Mouse (Mus musculus) hindlimb bud, embryonic 11.5 days (tissue): ENCODE measurements at regions not wholly inside any gene's neighbourhood (a gene's known extent, or its start where the extent isn't known, plus 50 kb on each side); places are given as distances from the start of the nearest gene placed in this dataset.

Source experiments
- DNase-seq: peaks from one replicate; pipeline ENCODE4 v3.0.0-alpha.2; 2012; ENCODE audit warnings: low read depth, low spot score; ENCODE audit errors: extremely low spot score

DNA sequence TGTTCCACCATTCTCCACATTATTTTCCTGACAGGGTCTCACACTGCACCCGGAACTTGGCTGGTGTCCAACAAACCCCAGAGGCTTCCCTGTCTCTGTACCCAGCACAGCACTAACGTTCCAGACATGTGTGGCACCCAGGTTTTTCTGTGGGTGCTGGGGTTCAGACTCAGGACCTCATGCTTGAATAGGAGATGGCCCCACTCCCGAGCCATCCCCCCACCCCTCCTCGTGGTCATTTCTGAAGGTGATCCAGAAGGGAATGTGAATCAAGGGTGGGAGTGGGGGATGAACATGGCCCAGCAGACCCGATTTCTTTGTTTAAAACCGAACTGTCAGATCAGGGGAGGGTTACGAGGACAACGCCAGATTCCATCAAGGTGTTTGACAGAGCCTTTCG, 245.6 kb downstream of the Tbc1d1 start:
- no peak for DNase-seq

GRCm38 (mm10) chr5:64403077-64403981, 247.2 kb downstream of the Tbc1d1 start:
- no peak for DNase-seq

GRCm38 (mm10) chr5:64403982-64404345, 247.9 kb downstream of the Tbc1d1 start:
- DNase-seq, result no peak

- no peak for DNase-seq
These were observed 248.4 kb downstream of the Tbc1d1 start for GRCm38 (mm10) chr5:64404512-64404911.

DNA sequence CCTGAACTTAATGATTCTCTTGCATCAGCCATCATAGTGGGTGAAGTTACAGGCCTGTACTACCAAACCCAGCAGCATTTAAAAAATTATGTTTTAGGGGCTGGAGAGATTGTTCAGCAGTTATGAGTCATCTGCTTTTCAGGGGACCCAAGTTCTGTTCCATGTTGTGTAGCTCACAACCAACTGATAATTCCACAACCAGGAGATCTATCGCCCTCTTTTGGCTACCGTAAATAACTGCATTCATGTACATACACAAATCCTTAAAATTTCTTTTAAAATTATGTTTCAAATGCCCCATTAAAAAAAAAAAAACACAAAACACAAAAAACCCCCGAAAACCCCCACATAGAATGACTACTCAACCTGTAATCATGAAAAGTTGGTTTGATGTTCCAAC, 252.8 kb downstream of the Tbc1d1 start:
- DNase-seq, result no peak

- no peak for DNase-seq
These were observed 254.5 kb downstream of the Tbc1d1 start for GRCm38 (mm10) chr5:64410621-64411020.

GRCm38 (mm10) chr5:64414519-64414918, 258.4 kb downstream of the Tbc1d1 start:
- no peak for DNase-seq

- DNase-seq, result no peak
These were observed 263.3 kb downstream of the Tbc1d1 start for GRCm38 (mm10) chr5:64419395-64419794.

- DNase-seq, result no peak
These were observed 266.9 kb downstream of the Tbc1d1 start for GRCm38 (mm10) chr5:64422787-64423587.

- DNase-seq, result no peak
These were observed 272.7 kb downstream of the Tbc1d1 start for GRCm38 (mm10) chr5:64428822-64429221.

GRCm38 (mm10) chr5:64430501-64430900, 274.4 kb downstream of the Tbc1d1 start:
- no peak for DNase-seq

GRCm38 (mm10) chr5:64431624-64432023, 275.5 kb downstream of the Tbc1d1 start:
- no peak for DNase-seq

DNA sequence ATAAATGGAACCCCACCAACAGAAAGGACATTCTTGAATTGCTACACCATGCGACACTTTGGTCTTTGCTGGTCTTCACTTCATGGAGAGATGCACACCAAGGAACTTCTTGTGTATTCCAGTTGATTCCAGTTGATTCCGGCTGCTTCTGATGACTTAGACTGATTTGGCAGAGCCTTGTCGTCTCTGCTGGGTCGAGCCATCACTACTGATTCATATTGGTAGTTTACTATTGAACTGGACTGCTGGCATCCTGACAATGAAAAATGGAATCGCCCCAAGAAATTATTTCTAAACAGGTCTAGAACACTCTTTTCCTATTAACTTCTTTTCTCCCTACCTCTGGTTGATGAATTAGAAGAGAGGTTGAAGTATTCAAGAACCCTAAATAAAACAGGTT, 277.7 kb downstream of the Tbc1d1 start:
- no peak for DNase-seq

DNA sequence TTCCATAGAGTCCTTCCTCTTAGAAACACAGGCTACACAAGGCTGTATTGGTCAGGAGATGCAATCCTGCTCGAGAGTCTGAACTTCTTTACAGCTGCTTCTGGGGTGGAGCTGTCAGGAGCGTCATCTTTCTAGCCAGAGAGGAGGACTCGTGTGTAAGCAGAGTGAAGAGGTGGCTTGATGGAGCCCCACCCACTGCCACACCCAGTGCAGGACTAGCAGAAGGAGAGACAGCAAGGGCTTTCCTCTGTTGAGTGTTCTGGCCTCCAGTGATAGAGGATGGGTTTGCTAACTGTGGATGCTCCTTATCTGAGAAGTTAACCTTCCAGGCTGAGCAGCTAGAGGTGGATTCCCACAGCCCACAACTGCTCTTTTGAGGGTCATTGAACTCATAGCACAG, 279.4 kb downstream of the Tbc1d1 start:
- DNase-seq, result no peak

DNA sequence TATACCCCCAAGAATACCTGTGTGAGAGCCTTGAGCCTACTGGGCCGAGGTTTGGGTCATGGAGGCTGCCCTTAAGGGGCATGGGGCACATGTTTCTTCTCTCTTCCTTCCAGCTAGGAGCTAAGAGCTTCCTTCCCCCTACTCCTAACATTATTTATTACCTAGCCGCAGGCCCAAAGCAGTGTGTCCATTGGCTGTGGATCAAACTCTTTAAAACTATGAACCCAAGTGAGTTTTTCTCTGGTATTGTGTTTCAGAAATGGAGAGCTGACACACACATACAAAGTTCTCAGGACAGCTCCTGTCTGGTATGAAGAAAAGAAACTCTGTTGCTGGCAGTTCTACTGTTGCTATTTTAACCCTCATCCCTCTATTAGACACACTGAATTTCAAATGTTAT, 279.9 kb downstream of the Tbc1d1 start:
- DNase-seq, result no peak

DNA sequence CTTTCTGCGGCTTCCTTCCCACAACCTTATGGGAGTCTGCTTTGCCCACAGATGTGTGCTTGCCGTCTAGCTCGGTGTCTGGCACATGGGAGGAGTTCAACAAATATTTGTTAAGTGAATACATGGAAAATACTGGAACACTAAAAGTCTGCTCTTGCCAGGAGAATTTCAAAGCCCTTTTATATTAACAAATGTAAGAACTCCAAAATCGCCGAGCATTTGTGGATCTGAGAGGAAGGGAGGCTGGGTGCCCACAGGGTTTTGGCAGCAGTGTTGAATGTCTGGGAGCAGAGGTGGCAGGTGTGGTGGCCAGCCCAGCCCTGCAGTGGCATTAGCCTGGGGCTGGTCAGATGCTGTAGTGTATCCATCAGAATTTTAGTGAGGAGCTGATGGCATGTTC, 281.6 kb downstream of the Tbc1d1 start:
- DNase-seq, result no peak

GRCm38 (mm10) chr5:64438446-64439134, 282.5 kb downstream of the Tbc1d1 start:
- DNase-seq, result no peak

DNA sequence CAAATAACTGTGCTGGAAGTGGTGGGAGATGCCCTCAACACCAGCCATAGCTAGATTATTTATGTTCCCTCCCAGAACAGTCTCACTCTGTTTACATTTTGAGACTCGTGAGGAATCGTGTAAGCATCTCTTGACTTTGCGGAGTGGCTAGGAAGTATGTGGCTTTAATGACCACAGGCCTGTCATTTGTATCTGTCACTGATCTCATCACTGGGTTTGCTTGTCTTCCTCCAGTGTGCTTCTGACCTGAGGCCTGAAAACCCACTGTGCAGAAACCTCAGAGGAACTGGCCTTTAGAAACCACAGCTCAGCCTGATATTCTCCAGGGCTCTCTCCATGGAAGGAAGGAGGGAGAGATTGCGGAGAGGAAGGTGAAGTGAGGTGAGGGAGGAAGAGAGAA, 291.7 kb downstream of the Tbc1d1 start:
- DNase-seq, result no peak

GRCm38 (mm10) chr5:64452668-64453334, 296.7 kb downstream of the Tbc1d1 start:
- no peak for DNase-seq

- DNase-seq, result no peak
These were observed 303.7 kb downstream of the Tbc1d1 start for GRCm38 (mm10) chr5:64459807-64460206.

- no peak for DNase-seq
These were observed 304.8 kb downstream of the Tbc1d1 start for GRCm38 (mm10) chr5:64460891-64461290.
